Mouse (Mus musculus) ovary, adult 18-20 months (tissue): ENCODE measurements around the gene Ptpn4.

Source experiments
- DNase-seq: peaks from one replicate; pipeline ENCODE4 v3.0.0; 2022; ENCODE audit warnings: low spot score, mixed read lengths

Ptpn4 gene

DNA sequence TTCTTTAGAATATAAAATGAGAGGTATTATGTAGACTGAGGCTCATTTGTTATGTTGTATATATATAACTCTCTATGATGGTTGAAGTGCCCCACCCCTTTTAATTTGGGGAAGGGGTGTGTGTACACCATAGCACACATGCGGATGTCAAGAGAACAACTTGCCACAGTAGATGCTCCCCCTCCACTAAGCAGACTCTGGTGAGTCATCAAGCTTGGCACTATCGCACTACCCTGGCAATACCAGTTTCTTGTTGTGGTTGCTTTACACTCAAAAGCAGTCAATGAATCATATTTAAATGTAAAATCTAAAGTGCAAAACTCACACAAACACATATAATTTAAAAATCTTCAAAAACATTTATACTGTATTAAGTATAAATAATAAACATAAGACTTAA is 31.4 kb downstream of the Ptpn4 start:
- no peak for DNase-seq

DNA sequence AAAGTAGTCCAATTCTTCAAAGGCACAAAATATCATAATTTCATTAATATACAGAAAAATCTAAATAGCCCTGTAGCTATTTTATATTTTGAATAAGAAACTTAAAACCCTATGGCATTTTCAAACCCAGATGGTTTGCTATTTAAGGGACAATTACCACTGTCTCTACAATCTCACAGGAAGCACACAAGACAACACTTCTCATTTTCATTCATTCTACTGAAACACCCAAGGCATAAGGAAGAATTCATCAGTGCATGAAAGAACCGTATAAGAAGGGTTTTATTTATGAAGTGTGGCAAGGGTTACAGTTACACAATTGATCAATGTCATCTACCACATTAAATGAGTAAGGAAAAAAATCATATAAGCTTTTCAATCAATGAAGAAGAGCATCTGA is 32.8 kb downstream of the Ptpn4 start:
- no peak for DNase-seq

DNA sequence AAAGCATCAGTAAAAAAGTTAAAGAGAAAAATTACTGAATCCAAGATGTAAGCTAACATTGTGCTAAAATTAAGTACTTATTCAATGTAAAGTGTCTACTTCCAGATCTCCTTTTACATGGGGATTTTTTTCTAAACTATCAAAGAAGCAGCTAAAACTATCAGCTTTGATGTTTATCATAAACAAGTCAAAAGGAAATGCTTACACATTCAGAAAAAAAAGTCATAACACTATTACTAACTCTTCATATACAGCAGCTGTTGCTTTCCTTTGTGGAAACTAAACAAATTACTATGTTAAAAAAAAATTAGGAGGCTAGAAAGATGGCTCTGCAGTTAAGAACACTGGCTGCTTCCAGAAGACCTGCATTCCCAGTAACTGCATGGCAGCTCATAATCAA is 42.2 kb downstream of the Ptpn4 start:
- DNase-seq = no peak

DNA sequence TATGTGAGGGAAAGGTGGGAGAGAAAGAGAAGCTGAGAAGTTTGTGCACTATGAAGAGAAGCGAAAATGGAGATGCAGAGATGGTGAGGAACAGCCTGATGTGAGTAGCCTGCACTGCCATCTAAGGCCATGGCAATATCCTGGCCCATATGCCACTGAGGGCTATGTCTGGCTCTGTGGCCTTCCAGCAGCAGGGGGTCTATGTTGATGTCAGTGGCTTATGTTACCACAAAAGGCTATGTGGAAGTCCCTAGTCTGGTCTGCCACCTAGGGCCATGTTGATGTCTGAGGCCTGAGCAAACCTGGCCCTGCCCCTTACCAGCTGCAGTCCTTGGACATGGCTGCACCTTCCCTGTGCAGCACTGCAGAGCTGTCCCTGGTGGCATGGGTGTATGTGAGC is 43.1 kb downstream of the Ptpn4 start:
- no peak for DNase-seq

DNA sequence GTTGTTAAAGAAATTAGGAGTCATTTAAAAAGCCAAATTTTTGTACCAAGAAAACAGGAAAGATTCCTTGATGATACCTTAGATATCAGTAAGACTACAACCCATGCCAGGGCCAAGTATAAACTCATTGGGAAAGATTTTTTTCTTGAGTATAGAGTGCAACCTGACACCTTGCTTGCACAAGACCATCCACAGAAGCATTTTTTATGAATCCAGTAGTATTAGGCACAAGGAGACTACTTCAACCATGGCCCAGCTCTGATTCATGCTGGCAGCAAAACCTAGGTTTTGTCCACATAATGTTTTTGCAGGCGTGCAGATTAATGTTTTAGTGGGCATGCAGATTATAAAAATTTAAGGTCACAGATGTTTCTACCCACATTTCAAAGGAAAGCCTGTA is 46.8 kb downstream of the Ptpn4 start:
- no peak for DNase-seq

DNA sequence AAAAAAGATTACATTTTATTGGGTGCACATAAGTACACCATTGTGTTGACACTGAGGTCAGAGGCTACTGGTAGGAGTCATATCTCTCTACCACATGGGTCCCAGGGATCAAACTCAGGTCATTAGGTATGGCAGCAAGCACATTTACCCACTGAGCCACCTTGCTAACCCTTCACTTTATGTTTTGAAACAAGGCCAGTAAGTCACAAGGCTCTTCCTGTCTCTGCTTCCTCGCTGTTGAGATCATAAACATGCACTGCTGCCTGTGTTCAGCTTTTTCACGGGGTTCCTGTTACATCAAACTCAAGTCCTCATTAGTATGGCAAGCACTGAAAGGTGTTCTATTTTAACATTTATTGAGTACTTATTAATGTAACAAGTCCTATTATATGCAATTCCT is 61.5 kb downstream of the Ptpn4 start:
- no peak for DNase-seq

DNA sequence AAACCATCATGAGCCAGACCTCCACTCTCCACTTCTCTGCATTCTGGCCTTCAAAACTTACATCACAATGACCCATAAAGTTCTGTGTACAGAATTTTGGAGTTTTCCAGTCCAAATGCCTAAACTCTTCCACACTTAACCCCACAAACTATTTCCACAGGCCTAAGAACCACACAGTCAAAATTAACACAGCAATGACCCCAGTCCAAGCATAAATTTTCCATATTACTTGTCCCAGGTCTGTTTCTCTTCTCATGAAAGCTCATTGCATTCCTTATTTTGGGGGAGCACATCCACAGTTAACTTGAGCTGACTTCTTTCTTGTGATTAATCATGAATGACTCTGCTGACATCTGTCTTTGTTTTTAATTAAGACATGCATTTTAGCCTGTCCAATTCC is 101.7 kb downstream of the Ptpn4 start:
- no peak for DNase-seq

DNA sequence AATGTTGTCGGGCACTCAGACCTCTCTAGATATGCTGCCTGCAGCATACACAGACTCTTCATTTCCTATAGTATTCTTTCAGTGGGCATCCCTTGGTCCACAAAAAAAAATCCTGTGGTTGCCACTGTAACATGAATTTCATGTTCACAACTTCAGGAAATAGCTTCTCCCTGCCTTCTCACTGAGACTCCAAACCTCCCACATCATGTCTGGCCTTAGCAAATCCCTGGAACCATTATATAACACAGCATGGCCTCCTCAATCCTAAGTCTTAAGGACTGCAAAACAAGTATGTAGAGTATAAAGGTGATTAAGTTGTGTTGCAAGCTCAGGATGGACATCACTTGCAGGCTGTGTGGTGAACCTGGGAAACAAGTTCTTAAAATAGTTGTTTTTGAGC is 102.6 kb downstream of the Ptpn4 start:
- no peak for DNase-seq

DNA sequence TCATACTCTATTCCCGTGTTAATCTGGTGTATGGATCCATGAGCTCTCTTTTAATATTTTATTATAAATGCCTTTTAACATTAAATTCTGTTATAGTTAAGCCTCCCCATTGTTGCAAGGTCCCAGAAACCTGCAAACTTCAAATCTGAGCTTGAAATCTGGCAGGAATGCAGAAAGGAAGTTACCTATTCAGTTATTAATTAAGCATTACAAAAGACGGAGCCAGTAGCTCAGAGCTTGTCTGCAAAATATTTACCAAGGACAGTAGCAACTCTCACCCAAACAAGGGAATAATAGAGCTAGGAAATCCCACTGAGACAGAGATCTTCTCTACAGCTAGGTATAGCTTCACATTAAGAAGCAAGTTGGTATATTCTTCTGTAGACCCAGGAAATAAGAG is 106.2 kb downstream of the Ptpn4 start:
- no peak for DNase-seq

DNA sequence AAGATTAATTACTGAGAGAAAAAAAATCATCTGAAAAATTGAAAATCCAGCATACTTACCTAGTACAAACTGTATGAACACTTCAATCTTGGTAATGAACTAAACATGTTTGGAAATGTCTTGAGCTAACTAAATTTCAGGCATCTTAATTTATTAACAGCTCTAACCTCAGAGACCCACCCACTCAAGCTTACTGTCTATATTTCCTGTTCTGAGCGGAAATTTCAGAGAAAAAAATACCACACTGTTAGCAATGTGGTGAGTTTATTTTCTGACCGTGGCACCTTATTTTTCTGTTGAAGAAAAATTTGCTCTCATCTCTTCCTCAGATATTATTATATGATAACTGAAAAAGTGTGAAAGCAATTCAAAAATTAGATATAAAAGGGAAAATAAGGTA is 124.4 kb downstream of the Ptpn4 start:
- DNase-seq = no peak

DNA sequence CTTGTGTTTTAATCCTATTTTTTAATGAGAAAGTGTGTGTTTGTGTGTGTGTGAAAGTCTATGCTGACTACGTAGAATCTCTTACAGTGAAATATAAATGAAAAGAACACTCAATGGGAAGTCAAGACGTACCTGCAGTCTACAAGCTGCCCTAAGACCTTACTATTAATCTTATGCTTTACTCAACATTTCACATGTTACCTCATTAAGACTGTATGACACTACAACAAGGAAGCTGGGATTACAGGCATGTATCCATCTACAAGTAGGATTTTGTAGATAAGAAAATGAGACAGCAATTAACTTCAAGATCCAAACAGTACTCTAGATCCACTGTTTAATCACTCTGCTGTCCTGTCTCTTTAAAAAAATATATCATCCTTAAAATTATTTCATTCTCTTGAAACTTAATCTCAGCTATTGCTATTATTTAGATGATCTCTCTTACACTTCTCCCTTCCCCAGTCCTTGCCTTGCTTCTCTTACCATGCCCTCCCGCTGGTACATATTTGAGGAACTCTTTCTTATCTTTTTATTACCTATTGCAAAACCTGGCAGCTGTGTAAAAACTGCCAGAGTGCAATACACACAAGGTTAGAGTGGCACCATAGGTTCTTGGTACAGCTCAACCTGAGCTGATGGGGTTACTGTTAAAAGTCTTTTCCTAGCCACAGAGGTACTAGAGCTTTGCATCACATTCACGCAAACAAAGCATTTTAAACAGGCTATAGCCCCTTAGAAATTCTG is 130.8 kb downstream of the Ptpn4 start:
- DNase-seq = no peak

DNA sequence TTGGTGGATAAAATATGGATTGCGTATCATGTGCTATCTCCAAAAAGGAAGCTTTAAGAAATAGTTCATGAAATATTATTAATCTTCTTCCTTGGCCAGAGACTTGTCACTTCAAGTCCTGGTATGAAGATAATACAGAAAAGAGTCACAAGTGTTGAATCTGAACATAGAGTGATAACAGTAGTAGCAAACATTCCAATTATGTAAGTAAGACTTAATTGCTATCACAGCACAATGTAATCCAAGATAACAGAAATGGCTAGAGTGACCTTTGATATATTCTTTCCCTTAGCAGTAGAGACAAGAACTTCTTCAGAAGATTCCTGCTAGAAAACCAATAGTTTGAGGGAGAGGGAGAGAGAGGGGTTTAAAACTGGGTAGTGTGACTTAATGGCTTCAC is 140.6 kb downstream of the Ptpn4 start:
- DNase-seq = no peak

DNA sequence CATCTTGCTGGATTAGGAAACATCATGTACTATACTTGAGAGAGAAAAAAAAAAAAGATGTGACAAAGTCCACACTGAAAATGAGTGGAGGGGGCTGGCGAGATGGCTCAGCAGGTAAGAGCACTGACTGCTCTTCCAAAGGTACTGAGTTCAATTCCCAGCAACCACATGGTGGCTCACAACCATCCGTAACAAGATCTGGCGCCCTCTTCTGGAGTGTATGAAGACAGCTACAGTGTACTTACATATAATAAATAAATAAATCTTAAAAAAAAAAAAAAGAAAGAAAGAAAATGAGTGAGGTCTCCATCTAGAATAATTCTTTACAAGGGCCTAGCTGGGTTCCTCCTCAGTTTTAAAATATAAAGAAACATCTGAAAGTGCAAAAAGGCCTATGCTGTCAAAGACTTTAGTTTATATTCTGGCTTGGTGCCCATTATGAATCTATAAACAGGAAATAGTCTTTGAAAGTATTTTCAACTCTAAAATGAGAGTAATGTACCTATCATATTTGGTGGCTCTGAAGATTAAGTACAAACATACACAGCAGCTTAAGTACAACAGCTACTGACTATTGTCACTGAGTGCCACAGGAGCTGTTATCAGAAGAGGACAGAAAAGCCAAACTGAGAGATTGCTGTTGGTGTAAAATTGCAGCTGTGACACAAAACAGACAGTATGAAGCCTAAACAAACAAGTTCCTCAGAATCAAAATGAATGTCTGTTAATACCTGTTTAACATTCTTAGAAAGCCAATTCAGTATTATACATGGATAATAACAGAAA is 151.4 kb downstream of the Ptpn4 start:
- no peak for DNase-seq

DNA sequence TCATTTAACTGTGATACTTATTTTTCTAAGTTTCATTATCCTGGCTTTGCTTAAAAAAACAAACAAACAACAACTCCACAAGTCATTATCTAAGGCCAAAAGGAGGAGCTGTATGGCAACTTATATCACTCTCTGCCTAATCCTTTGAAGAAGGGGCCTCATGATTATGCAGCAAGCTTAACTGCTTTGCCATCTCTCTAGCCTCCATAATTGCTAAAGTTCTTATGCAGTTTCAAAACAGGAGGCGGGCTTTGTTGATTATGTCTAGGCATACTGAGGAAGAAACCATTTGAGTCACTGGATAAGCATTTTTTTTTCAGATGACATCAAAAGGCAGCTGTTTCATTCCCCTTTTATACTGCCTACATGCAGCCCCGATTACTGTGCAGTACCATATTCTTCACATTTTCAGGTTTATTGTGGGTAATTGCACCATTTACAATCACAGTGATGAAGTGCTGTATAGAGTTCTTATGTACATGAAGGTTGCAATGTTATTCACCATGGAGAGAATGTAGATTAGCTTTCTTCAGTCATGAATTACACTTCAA is 155.7 kb downstream of the Ptpn4 start:
- no peak for DNase-seq

DNA sequence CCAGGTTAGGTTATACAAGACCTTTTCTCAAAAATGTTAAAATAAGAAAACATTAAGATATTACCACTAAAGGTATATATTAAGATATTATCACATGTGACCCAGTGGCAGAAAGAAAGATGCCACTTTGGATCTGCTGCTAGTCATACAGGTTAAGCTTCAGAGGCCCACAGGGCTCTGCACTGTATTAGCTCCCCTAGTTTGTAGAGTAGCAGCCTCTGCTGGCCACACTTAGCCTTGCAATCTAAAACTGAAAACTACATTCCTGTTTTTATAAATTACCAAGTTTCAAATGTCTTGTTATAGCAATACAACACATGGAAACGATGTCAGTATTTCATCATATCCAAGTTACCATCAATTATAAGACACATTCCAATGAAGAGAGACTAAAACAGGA is 162.4 kb downstream of the Ptpn4 start:
- DNase-seq = no peak

DNA sequence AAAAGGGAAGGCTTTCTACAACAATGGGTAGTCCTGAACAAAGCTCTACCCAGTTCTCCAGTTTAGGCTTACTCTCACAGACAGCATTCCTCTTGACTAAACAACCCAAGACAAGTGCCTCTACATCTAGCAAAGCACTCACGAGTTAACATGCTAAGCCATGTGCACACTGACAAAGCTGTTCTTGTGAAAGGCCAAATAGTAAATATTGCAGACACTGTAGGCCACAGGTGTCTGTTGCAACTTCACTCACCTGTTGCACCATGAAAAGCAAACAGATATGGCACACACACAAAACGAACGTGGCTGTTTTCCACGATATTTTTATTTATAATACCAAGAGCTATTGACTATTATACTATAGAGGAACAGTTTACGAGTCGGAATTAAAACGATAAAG is 170.5 kb downstream of the Ptpn4 start:
- DNase-seq = no peak

DNA sequence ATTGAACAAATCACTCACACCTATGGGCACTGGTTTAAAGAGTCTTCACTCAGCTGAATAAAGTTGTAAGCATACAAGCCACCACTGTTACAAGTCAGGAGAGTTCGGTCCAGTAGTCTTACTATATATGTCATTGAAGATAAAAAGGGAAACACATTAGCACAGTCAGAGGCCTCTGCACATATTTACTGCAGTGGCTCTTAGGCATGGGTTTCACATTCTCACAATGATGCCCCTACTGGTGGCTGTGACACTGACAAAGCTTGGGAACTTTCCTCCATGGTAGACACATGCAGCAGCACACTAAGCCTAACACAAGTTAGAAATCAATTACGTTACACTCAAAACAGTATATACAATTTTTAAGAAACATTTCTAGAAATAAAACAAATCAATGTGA is 183.1 kb downstream of the Ptpn4 start:
- no peak for DNase-seq

DNA sequence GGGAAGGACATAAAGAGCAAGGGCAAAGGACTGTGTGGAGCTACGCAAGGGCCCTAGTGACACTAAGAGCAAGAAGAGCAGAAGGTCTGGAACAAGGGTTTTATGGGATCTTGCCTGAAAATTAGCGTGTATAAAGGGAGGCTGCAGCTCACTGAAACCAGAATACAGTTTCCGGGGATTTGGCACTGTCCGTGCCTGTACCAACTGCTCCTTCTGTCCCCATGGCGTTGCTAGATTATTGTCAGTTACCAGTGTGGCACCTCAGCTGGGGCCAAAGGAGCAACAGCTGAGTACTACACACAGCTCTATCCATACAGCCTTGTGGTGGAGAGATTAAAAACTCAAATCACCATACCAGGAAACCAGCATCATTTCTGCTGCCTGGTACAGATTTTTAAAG is 187.0 kb downstream of the Ptpn4 start:
- no peak for DNase-seq

DNA sequence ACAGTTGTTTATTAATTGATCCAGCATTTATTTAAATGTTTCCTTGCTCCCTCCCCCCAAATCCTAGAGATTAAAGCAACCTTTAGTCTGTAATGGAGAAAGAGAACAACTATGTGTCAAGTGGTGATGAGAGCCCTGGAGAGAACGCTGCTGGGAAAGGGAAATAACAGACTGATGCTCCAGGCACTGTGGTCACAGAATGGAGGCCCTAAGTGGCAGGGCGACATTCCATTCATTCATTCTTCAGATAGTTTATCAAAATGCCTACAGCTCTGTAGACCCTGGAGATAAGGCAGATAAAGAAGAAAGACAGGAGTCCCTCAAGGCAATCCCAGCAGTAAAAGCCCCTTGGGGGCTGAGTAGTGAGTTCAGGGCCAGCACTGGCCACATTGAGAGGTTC is 187.8 kb downstream of the Ptpn4 start:
- no peak for DNase-seq

DNA sequence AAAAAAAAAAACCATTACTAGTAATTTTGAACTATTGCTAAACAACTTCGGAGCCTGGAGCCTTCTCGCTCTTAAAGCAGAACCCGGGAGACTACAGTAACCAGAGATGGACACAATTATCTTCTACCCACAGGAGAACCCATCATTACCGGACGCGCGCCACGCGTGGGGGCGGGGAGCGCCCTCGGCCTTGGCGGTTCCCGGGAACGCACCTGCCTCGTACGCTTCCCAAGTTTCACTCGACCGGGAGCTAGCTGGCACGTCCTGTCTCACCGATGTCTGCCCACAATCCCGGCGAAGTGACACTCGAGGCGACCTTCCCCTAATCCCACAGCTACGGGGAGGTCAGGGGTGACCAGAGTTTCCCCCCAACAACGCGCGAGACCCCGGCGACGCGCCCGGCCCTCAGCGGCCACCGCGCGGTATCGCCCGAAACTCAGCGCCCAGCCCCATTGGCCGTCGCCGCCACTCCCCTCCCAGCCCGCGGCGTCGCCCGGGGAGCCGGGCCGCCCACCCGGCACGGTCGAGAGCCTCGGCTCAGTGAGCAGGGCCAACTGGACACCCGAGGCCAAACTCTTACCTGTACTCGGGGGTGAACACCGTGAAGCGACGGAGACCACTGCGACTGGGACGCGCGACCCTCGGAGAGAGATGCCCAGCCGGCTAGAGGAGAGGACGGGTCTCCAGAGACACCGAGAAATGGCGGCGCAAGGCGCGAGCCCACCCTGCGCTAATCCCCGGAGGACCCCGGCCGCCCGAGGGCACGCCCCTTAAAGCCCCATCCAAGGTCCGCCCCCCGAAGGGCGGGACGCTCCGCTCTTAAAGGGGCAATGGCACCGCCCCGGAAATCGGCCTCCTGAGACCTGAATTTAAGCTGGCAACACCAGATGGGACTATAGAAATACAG is 189.0 kb downstream of the Ptpn4 start, which contains the start of gene Epb41l5:
Epb41l5 (minus strand) TSS at position 796 of the 907 bp plus-strand sequence.
- DNase-seq = peak; percentile 69

DNA sequence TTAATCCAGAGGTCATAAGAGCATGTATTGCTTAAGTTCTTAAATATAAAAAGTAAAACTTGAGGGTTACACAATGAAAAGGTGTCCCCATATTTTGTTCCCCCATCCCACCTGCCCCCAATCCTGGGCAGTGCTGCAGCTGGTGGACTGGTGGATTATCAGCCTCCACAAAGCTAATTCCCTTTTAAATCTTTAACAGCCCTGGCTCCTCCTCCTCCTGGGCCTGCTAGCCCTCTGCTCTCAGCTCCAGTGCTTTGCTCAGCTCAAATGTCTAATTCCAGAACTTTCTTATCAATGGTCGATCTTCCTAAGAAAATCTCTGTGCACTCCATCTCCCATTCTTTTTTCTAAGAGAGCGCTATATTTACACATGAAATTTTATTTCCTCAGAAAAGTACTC is 191.1 kb downstream of the Ptpn4 start:
- no peak for DNase-seq

DNA sequence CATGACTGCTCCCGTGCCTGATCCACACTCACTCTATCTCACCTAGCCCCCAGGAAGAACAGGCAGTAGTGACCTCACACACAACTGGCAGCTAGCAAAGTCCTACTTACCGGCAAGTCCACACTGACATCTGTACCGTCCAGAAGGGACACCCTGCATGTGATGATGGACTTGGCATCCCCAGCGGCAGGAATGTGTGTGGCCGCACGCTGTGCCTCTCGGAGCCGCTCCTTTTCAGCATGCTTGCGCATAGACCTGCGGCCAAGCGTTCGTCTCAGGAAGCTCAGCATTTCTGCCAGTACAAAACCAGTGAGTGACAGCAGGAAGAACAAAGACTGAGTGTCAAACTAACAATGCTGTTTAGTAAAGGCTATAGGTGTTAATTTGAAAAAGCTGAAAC is 195.0 kb downstream of the Ptpn4 start:
- no peak for DNase-seq
